Mouse (Mus musculus): ENCODE measurements around the gene Tspan5. TPM values are rescaled to one million over a fixed set of nuclear protein-coding genes. Genes with fewer than 3 reads are reported as not detected.

The Tspan5 gene
- polyA plus RNA-seq, 1 experiment from 2014 or later, result 38.7 TPM

GRCm38 (mm10) chr3:138757283-138757682 is 15.3 kb downstream of the Tspan5 start:
- Histone ChIP-seq H3K9me3 (ENCODE audit: control insufficient read depth, low read length) (no peaks in the 10 kb centered on the region), H3K27me3 (replicated peaks; ENCODE audit: control insufficient read depth, insufficient read depth, low read length) (no peaks in the 10 kb centered on the region), H3K27ac (replicated peaks; ENCODE audit: low read depth, low read length) (no peak overlapping the region), H3K4me1 (ENCODE audit: control insufficient read depth, insufficient read depth, low read length) (peaks cover 21% of the 10 kb centered on the region), H3K4me2 (ENCODE audit: low read depth, low read length) (no peak overlapping the region), H3K9ac (ENCODE audit: low read depth, low read length) (no peak overlapping the region), H3K4me3 (ENCODE audit: low read depth, low read length) (no peak overlapping the region), H3K36me3 (ENCODE audit: control insufficient read depth, insufficient read depth, low read length) (no peaks in the 10 kb centered on the region)
- 96% methylated on average over 2 of the region's 2 CpGs for WGBS
- ATAC-seq (ENCODE audit: low read depth) (no peak), DNase-seq (ENCODE audit: low spot score) (no peak)

- Histone ChIP-seq H3K36me3 (ENCODE audit: control insufficient read depth, insufficient read depth, low read length) (no peaks in the 10 kb centered on the region), H3K4me1 (ENCODE audit: control insufficient read depth, insufficient read depth, low read length) (peaks cover 15% of the 10 kb centered on the region), H3K9ac (ENCODE audit: low read depth, low read length) (no peak overlapping the region), H3K4me3 (ENCODE audit: low read depth, low read length) (no peak overlapping the region), H3K27ac (replicated peaks; ENCODE audit: low read depth, low read length) (0 out of 2 replicates have a peak overlapping the region, but pooled peaks have one; percentile 46), H3K9me3 (ENCODE audit: control insufficient read depth, low read length) (no peaks in the 10 kb centered on the region), H3K4me2 (ENCODE audit: low read depth, low read length) (no peak overlapping the region), H3K27me3 (replicated peaks; ENCODE audit: control insufficient read depth, insufficient read depth, low read length) (no peaks in the 10 kb centered on the region)
- WGBS, result 46% methylated on average over 9 of the region's 9 CpGs
- ATAC-seq (ENCODE audit: low read depth) (no peak), DNase-seq (ENCODE audit: low spot score) (no peak)
Measured at GRCm38 (mm10) chr3:138759968-138760684, 18.1 kb downstream of the Tspan5 start.

- Histone ChIP-seq H3K4me1 (ENCODE audit: control insufficient read depth, insufficient read depth, low read length) (peaks cover 15% of the 10 kb centered on the region), H3K36me3 (ENCODE audit: control insufficient read depth, insufficient read depth, low read length) (no peaks in the 10 kb centered on the region), H3K27me3 (replicated peaks; ENCODE audit: control insufficient read depth, insufficient read depth, low read length) (no peaks in the 10 kb centered on the region), H3K4me3 (ENCODE audit: low read depth, low read length) (no peak overlapping the region), H3K9me3 (ENCODE audit: control insufficient read depth, low read length) (no peaks in the 10 kb centered on the region), H3K27ac (replicated peaks; ENCODE audit: low read depth, low read length) (0 out of 2 replicates have a peak overlapping the region, but pooled peaks have one; percentile 65), H3K4me2 (ENCODE audit: low read depth, low read length) (no peak overlapping the region), H3K9ac (ENCODE audit: low read depth, low read length) (no peak overlapping the region)
- WGBS, result 51% methylated on average over 11 of the region's 11 CpGs
- DNase-seq (ENCODE audit: low spot score) (peak; percentile 87), ATAC-seq (ENCODE audit: low read depth) (no peak; the same call in 1 of the 2 replicates)
Measured at GRCm38 (mm10) chr3:138760685-138761119, 18.7 kb downstream of the Tspan5 start.

GRCm38 (mm10) chr3:138761531-138761930 is 19.5 kb downstream of the Tspan5 start:
- Histone ChIP-seq H3K36me3 (ENCODE audit: control insufficient read depth, insufficient read depth, low read length) (no peaks in the 10 kb centered on the region), H3K9ac (ENCODE audit: low read depth, low read length) (no peak overlapping the region), H3K4me1 (ENCODE audit: control insufficient read depth, insufficient read depth, low read length) (peaks cover 15% of the 10 kb centered on the region), H3K9me3 (ENCODE audit: control insufficient read depth, low read length) (no peaks in the 10 kb centered on the region), H3K27me3 (replicated peaks; ENCODE audit: control insufficient read depth, insufficient read depth, low read length) (no peaks in the 10 kb centered on the region), H3K27ac (replicated peaks; ENCODE audit: low read depth, low read length) (peak overlapping the region; percentile 65), H3K4me3 (ENCODE audit: low read depth, low read length) (no peak overlapping the region), H3K4me2 (ENCODE audit: low read depth, low read length) (no peak overlapping the region)
- DNase-seq (ENCODE audit: low spot score) (no peak), ATAC-seq (ENCODE audit: low read depth) (no peak)
- 90% methylated on average over 13 of the region's 13 CpGs for WGBS

GRCm38 (mm10) chr3:138763941-138764340 is 21.9 kb downstream of the Tspan5 start:
- ATAC-seq (ENCODE audit: low read depth), result no peak
- WGBS, result 80% methylated on average over 9 of the region's 9 CpGs
- no peak overlapping the region for H3K4me3 ChIP-seq (ENCODE audit: low read depth, low read length)

GRCm38 (mm10) chr3:138764782-138765181 is 22.8 kb downstream of the Tspan5 start:
- no peak for ATAC-seq (ENCODE audit: low read depth)
- 74% methylated on average over 3 of the region's 3 CpGs for WGBS
- no peak overlapping the region for H3K27ac ChIP-seq (replicated peaks; ENCODE audit: low read depth, low read length)
- no peaks in the 10 kb centered on the region for H3K9me3 ChIP-seq (ENCODE audit: control insufficient read depth, low read length)
- H3K9ac ChIP-seq (ENCODE audit: low read depth, low read length), result no peak overlapping the region
- no peak overlapping the region for H3K4me2 ChIP-seq (ENCODE audit: low read depth, low read length)
- no peaks in the 10 kb centered on the region for H3K27me3 ChIP-seq (replicated peaks; ENCODE audit: control insufficient read depth, insufficient read depth, low read length)
- DNase-seq (ENCODE audit: low spot score), result no peak
- no peaks in the 10 kb centered on the region for H3K36me3 ChIP-seq (ENCODE audit: control insufficient read depth, insufficient read depth, low read length)
- no peak overlapping the region for H3K4me3 ChIP-seq (ENCODE audit: low read depth, low read length)
- peaks cover 19% of the 10 kb centered on the region for H3K4me1 ChIP-seq (ENCODE audit: control insufficient read depth, insufficient read depth, low read length)

More at GRCm38 (mm10) chr3:138763941-138764340, 21.9 kb downstream of the Tspan5 start:
- Histone ChIP-seq H3K4me1 (ENCODE audit: control insufficient read depth, insufficient read depth, low read length) (peaks cover 15% of the 10 kb centered on the region), H3K27me3 (replicated peaks; ENCODE audit: control insufficient read depth, insufficient read depth, low read length) (no peaks in the 10 kb centered on the region), H3K36me3 (ENCODE audit: control insufficient read depth, insufficient read depth, low read length) (no peaks in the 10 kb centered on the region), H3K4me2 (ENCODE audit: low read depth, low read length) (no peak overlapping the region), H3K27ac (replicated peaks; ENCODE audit: low read depth, low read length) (no peak overlapping the region), H3K9me3 (ENCODE audit: control insufficient read depth, low read length) (no peaks in the 10 kb centered on the region), H3K9ac (ENCODE audit: low read depth, low read length) (no peak overlapping the region)
- no peak for DNase-seq (ENCODE audit: low spot score)

GRCm38 (mm10) chr3:138767034-138767433 is 25.0 kb downstream of the Tspan5 start:
- Histone ChIP-seq H3K9ac (ENCODE audit: low read depth, low read length) (no peak overlapping the region), H3K27me3 (replicated peaks; ENCODE audit: control insufficient read depth, insufficient read depth, low read length) (no peaks in the 10 kb centered on the region), H3K9me3 (ENCODE audit: control insufficient read depth, low read length) (no peaks in the 10 kb centered on the region), H3K27ac (replicated peaks; ENCODE audit: low read depth, low read length) (no peak overlapping the region), H3K4me1 (ENCODE audit: control insufficient read depth, insufficient read depth, low read length) (0 out of 2 replicates have a peak, but pooled peaks cover 3% of the 10 kb centered on the region), H3K4me2 (ENCODE audit: low read depth, low read length) (no peak overlapping the region), H3K36me3 (ENCODE audit: control insufficient read depth, insufficient read depth, low read length) (no peaks in the 10 kb centered on the region), H3K4me3 (ENCODE audit: low read depth, low read length) (no peak overlapping the region)
- DNase-seq (ENCODE audit: low spot score) (no peak), ATAC-seq (ENCODE audit: low read depth) (no peak)
- 64% methylated on average over 8 of the region's 8 CpGs for WGBS

GRCm38 (mm10) chr3:138768541-138769093 is 26.6 kb downstream of the Tspan5 start:
- ATAC-seq (ENCODE audit: low read depth) (no peak), DNase-seq (ENCODE audit: low spot score) (peak; percentile 53)
- no peak overlapping the region for H3K4me2 ChIP-seq (ENCODE audit: low read depth, low read length)
- no peaks in the 10 kb centered on the region for H3K36me3 ChIP-seq (ENCODE audit: control insufficient read depth, insufficient read depth, low read length)
- no peak overlapping the region for H3K4me3 ChIP-seq (ENCODE audit: low read depth, low read length)
- WGBS, result 55% methylated on average over 12 of the region's 12 CpGs
- no peak overlapping the region for H3K9ac ChIP-seq (ENCODE audit: low read depth, low read length)
- H3K27me3 ChIP-seq (replicated peaks; ENCODE audit: control insufficient read depth, insufficient read depth, low read length), result no peaks in the 10 kb centered on the region
- no peak overlapping the region for H3K27ac ChIP-seq (replicated peaks; ENCODE audit: low read depth, low read length)
- peaks cover 5% of the 10 kb centered on the region for H3K4me1 ChIP-seq (ENCODE audit: control insufficient read depth, insufficient read depth, low read length)
- no peaks in the 10 kb centered on the region for H3K9me3 ChIP-seq (ENCODE audit: control insufficient read depth, low read length)
